27 mouse cellular contexts compared by ENCODE assay signal in the genomic region with DNA sequence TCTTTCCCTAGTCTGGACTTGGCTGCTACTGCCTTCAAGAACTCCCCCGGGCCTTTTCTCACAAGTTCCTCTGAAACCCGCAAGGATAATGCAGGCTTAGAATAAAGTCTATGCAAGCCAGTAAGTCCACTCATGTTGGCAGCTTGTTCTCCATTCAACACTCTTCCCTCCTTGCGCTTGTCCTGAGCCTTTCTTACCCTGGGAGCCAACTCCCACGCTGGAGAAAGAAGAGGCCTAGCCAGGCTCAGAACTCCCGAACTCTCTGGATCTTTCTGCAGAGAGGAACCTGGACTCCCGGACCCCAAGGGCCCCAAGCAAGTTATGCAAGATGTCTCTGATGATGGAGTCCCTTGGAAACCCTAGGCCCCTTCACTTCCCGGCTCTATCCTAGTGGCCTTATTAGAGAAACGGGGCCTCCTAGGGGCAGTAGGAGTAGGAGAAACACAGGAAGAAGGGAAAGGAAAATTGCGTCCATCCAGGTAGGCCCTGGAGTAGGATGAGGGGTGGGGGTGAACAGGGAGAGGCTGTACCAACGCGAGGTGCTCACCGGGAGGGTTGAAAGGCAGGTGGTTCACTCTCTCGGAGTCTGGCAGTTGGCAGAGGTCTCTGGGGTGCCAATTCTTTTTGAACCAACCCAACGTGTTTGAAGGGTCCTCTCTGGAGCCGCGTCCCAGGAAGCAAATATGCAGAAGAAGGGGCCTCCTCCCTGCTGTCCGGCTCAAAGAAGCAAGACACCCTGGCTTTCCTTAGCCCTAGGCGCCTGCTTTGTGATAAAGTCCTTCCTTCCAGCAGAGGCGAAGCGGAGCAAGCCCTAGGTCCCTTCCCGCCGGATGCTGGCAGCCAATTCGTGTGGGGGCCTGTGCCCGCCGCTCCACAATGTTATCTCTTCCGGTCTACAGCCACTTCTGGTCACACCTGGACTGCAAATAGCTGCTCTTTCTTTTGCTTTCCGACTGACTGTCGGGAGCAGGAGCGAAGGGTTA. TPM values are rescaled to one million over a fixed set of nuclear protein-coding genes. Genes with fewer than 3 reads are reported as not detected.
DNase-seq lines count a peak whose midpoint lies in the region; ATAC-seq and TF ChIP-seq lines count a peak whose summit lies in the region.
"Had no signal": no experiment of that assay in that cellular context is flagged by ENCODE, and none has a peak within 500 bp of the region (broad histone marks: within the 10 kb centered on the region; RNA-seq: fewer than 3 reads in every experiment).

No protein-coding gene starts in this region.

- no peak for TF ChIP-seq CTCF in E14TG2a.4 (conservative IDR thresholded peaks at IDR 0.05; ENCODE audit: low read length)

- no peak overlapping the region for H3K27ac ChIP-seq in heart, embryonic 15.5 days
- no peak overlapping the region for H3K27ac ChIP-seq in limb, embryonic 11.5 days (replicated peaks; ENCODE audit: low read depth, low read length)
- H3K27ac ChIP-seq: embryonic facial prominence, embryonic 13.5 days; left cerebral cortex, adult 2 months; limb, embryonic 12.5 days; liver, embryonic 15.5 days; neural tube, embryonic 13.5 days had no signal

- no peak overlapping the region for H3K4me2 ChIP-seq in heart, embryonic 15.5 days
- H3K4me2 ChIP-seq in limb, embryonic 11.5 days (ENCODE audit: low read depth, severe bottlenecking): no peak overlapping the region
- H3K4me2 ChIP-seq: embryonic facial prominence, embryonic 13.5 days; neural tube, embryonic 13.5 days had no signal

- no peaks in the 10 kb centered on the region for H3K9me3 ChIP-seq in heart, embryonic 15.5 days (replicated peaks)
- no peaks in the 10 kb centered on the region for H3K9me3 ChIP-seq in E14TG2a.4 (ENCODE audit: low read length)
- no peaks in the 10 kb centered on the region for H3K9me3 ChIP-seq in limb, embryonic 11.5 days (ENCODE audit: control insufficient read depth, low read length)
- H3K9me3 ChIP-seq: embryonic facial prominence, embryonic 13.5 days; limb, embryonic 12.5 days; liver, embryonic 15.5 days; neural tube, embryonic 13.5 days had no signal

- no peak for DNase-seq in heart, adult 8-10 months (ENCODE audit: low spot score)
- peak; percentile 26 for DNase-seq in R1 (ENCODE audit: low read depth, low spot score)
- DNase-seq in limb, embryonic 11.5 days (ENCODE audit: low spot score): peak; percentile 53
- DNase-seq in retina, embryonic 14.5 days (ENCODE audit: low spot score): no peak
- DNase-seq in B cell, adult 2 months: no peak
- DNase-seq: adrenal gland, adult 2 months; cerebellum, adult 11 months; cerebellum, postnatal 14 days; kidney, adult 18-20 months; kidney, postnatal 14 days had no signal

- no peaks in the 10 kb centered on the region for H3K36me3 ChIP-seq in heart, embryonic 15.5 days
- no peaks in the 10 kb centered on the region for H3K36me3 ChIP-seq in E14TG2a.4 (ENCODE audit: insufficient read depth, low read length)
- no peaks in the 10 kb centered on the region for H3K36me3 ChIP-seq in limb, embryonic 11.5 days (ENCODE audit: control insufficient read depth, insufficient read depth, low read length)
- H3K36me3 ChIP-seq: embryonic facial prominence, embryonic 13.5 days; limb, embryonic 12.5 days; liver, embryonic 15.5 days; neural tube, embryonic 13.5 days had no signal

- H3K27me3 ChIP-seq in heart, embryonic 15.5 days: peaks cover 98% of the 10 kb centered on the region
- peaks cover 96% of the 10 kb centered on the region for H3K27me3 ChIP-seq in E14TG2a.4 (ENCODE audit: insufficient read depth, low read length)
- peaks cover 91% of the 10 kb centered on the region for H3K27me3 ChIP-seq in limb, embryonic 11.5 days (ENCODE audit: control insufficient read depth, insufficient read depth, low read length)

- 3% methylated on average over 29 of the region's 29 CpGs for WGBS in heart, embryonic 15.5 days
- 1% methylated on average over 29 of the region's 29 CpGs for WGBS in limb, embryonic 11.5 days

- ATAC-seq in heart, embryonic 15.5 days (replicated peaks; ENCODE audit: insufficient number of reproducible peaks, insufficient read depth, low FRiP score, low read depth): no peak
- no peak for ATAC-seq in limb, embryonic 11.5 days (ENCODE audit: insufficient number of reproducible peaks, low FRiP score, low TSS enrichment, low read depth)
- no peak for ATAC-seq in granulocyte monocyte progenitor cell, adult 5-6 weeks (replicated peaks; ENCODE audit: poor library complexity, severe bottlenecking)
- ATAC-seq: lung, postnatal 0 days had no signal

- H3K4me1 ChIP-seq in heart, embryonic 15.5 days (replicated peaks): peaks cover 11% of the 10 kb centered on the region
- peaks cover 39% of the 10 kb centered on the region for H3K4me1 ChIP-seq in E14TG2a.4 (replicated peaks; ENCODE audit: low read depth, low read length)
- H3K4me1 ChIP-seq in limb, embryonic 11.5 days (ENCODE audit: control insufficient read depth, insufficient read depth, low read length): peaks cover 2% of the 10 kb centered on the region; the same call in 1 of the 2 replicates
- H3K4me1 ChIP-seq: liver, embryonic 15.5 days had no signal

- H3K9ac ChIP-seq in heart, embryonic 15.5 days: no peak overlapping the region
- no peak overlapping the region for H3K9ac ChIP-seq in limb, embryonic 11.5 days (ENCODE audit: low read length)
- H3K9ac ChIP-seq: embryonic facial prominence, embryonic 13.5 days; limb, embryonic 12.5 days; liver, embryonic 15.5 days; neural tube, embryonic 13.5 days had no signal

- H3K4me3 ChIP-seq in heart, embryonic 15.5 days: 0 out of 2 replicates have a peak overlapping the region, but pooled peaks have one; percentile 26
- peak overlapping the region; percentile 77 for H3K4me3 ChIP-seq in E14TG2a.4 (replicated peaks; ENCODE audit: low read length)
- no peak overlapping the region for H3K4me3 ChIP-seq in limb, embryonic 11.5 days (ENCODE audit: low read depth, low read length)
- H3K4me3 ChIP-seq: left cerebral cortex, adult 2 months; liver, embryonic 15.5 days; neural tube, embryonic 13.5 days had no signal

RNA-seq across cellular contexts. Expression of gene Pdx1, which starts 1.2 kb away (rescaled TPM):
- not detected in 2 replicates for polyA plus RNA-seq in heart, embryonic 15.5 days (2015; fragmentation: Nextera tagmentation; extraction: Ambion mirVana)
- total RNA-seq in heart, adult 8-10 months (2022): not detected
- polyA plus RNA-seq in limb, embryonic 11.5 days (2014; fragmentation: Nextera tagmentation; extraction: Ambion mirVana): not detected in 2 replicates
- total RNA-seq in granulocyte monocyte progenitor cell, adult 5-6 weeks (2014; fragmentation: Nextera tagmentation): not detected in 2 replicates
- total RNA-seq in granulocyte monocyte progenitor cell, adult 5-6 weeks (2017): not detected in 2 replicates
- total RNA-seq: adrenal gland, adult 2 months; gastrocnemius, adult 8-10 months; hematopoietic stem cell, adult 5-6 weeks; left cerebral cortex, adult 2 months; megakaryocyte, adult 5-6 weeks; MEL had no signal
- polyA plus RNA-seq: adrenal gland, adult 2 months; brain, embryonic 14.5 days; C2C12; embryonic facial prominence, embryonic 13.5 days; heart, embryonic 11.5 days; limb, embryonic 12.5 days; liver, embryonic 15.5 days; lung, postnatal 0 days; neural tube, embryonic 13.5 days; thymus, postnatal 0 days had no signal

RNA-seq across cellular contexts. Expression of gene Cdx2, which starts 36.1 kb away (rescaled TPM):
- polyA plus RNA-seq in heart, embryonic 15.5 days (2015; fragmentation: Nextera tagmentation; extraction: Ambion mirVana): not detected in 2 replicates
- total RNA-seq in heart, adult 8-10 months (2022): not detected
- not detected in 2 replicates for polyA plus RNA-seq in limb, embryonic 11.5 days (2014; fragmentation: Nextera tagmentation; extraction: Ambion mirVana)
- not detected in 2 replicates for total RNA-seq in granulocyte monocyte progenitor cell, adult 5-6 weeks (2014; fragmentation: Nextera tagmentation)
- total RNA-seq in granulocyte monocyte progenitor cell, adult 5-6 weeks (2017): not detected in 2 replicates
- total RNA-seq: adrenal gland, adult 2 months; gastrocnemius, adult 8-10 months; left cerebral cortex, adult 2 months; megakaryocyte, adult 5-6 weeks; MEL had no signal
- polyA plus RNA-seq: adrenal gland, adult 2 months; brain, embryonic 14.5 days; C2C12; embryonic facial prominence, embryonic 13.5 days; heart, embryonic 11.5 days; limb, embryonic 12.5 days; liver, embryonic 15.5 days; lung, postnatal 0 days; neural tube, embryonic 13.5 days had no signal

RNA-seq across cellular contexts. Expression of gene Urad, which starts 51.3 kb away (rescaled TPM):
- polyA plus RNA-seq in heart, embryonic 15.5 days (2015; fragmentation: Nextera tagmentation; extraction: Ambion mirVana): not detected in 2 replicates
- total RNA-seq in heart, adult 8-10 months (2022): not detected
- polyA plus RNA-seq in limb, embryonic 11.5 days (2014; fragmentation: Nextera tagmentation; extraction: Ambion mirVana): not detected in 2 replicates
- total RNA-seq in granulocyte monocyte progenitor cell, adult 5-6 weeks (2014; fragmentation: Nextera tagmentation): not detected in 2 replicates
- total RNA-seq in granulocyte monocyte progenitor cell, adult 5-6 weeks (2017): not detected in 2 replicates
- total RNA-seq: gastrocnemius, adult 8-10 months; hematopoietic stem cell, adult 5-6 weeks; left cerebral cortex, adult 2 months; megakaryocyte, adult 5-6 weeks; MEL had no signal
- polyA plus RNA-seq: brain, embryonic 14.5 days; C2C12; embryonic facial prominence, embryonic 13.5 days; heart, embryonic 11.5 days; limb, embryonic 12.5 days; lung, postnatal 0 days; neural tube, embryonic 13.5 days; thymus, postnatal 0 days had no signal

Comparison
In these comparisons a context has a peak if more than half of its experiments do, and no peak if none do; other contexts are left out.
1. DNase-seq: peak in R1 (single experiment) and limb, embryonic 11.5 days (single experiment); none in heart, adult 8-10 months (single experiment), retina, embryonic 14.5 days (single experiment) and B cell, adult 2 months (0 of 2).